Mouse (Mus musculus) heart, adult 9 months (tissue): ENCODE data around the gene Nup107.

ENCODE experiments used
- DNase-seq, 2 experiments: peaks; one replicate each; pipeline ENCODE4 v3.0.0; 2022; ENCODE audit warnings: low spot score in 2 of 2

Gene Nup107

DNA sequence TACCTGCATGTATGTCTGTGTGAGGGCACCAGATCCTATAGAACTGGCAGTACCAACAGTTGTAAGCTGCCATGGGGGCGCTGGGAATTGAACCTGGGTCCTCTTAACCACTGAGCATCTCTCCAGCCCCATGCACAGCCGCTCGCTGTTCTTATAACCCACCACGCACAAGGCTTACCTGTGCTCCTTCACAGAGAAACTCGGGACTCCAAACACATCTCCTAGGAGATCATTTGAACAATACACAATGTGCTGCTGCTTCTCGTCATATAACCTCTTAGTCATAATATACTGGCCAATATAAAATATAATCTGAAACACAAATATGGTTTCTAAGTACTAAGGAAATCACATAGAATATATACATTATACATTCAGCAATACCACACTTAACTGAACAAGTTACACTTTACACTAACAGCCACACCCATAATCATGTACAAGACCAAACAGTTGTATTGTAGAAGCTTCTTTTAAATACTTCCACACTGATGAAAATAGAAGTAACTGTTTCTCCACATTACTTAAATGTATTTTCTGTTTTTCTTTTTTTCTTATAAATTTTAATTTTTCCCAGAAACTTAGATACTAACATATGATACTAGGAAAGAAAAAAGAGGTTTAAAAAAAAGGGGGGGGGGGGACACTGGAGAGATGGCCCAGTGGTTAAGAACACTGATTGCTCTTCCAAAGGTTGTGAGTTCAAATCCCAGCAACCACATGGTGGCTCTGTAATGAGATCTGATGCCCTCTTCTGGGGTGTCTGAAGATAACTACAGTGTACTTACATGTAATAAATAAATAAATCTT, 90.3 kb downstream of the Nup107 start:
- DNase-seq: no peak

DNA sequence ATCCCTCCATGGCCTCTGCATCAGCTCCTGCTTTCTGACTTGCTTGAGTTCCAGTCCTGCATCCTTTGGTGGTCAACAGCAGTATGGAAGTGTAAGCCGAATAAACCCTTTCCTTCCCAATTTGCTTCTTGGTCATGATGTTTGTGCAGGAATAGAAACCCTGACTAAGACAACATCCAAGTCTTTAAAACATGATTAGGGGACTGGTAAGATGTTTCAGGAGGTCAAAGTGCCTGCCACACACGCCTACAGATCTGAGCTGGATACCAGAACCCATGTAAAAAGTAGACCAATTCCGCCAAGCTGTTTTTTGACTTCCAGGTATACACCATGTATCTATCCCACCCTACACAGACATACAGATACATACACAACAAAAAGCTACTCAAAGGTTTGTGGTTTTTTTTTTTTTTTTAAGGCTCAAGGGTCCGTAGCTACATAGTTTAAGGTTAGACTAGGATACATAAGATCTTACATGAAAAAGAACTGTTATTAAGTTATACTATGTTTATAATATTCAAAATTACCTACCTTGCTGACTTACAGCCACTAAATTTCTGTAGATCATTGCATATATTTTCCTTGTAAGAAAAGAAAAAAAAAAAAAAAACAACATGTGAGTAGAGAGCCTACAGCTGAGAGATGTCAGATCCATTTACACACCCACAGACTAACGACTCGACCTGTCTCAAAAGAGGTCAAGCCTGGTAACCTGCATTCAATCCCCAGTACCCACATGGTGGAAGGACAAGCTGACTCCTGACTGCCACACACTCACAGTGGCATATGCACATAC, 91.3 kb downstream of the Nup107 start:
- no peak for DNase-seq
